Mouse (Mus musculus) gastrocnemius, postnatal 36 days (tissue): ENCODE results near the gene Gpr137. TPM values are rescaled to one million over a fixed set of nuclear protein-coding genes. Genes with fewer than 3 reads are reported as not detected.
A peak's percentile ranks its signal among the peaks of the same experiment; 100 is the strongest.

ENCODE experiments used
- DNase-seq, 2 experiments: peaks; one replicate each; pipeline ENCODE4 v3.0.0; 2022
- intact Hi-C: fragments of 180-260 bp; cut with DNase I; formaldehyde crosslinking; loops from one replicate; pipeline ENCODE4 v1.15.1; 2025
- total RNA-seq, 2 experiments: library from RNA; stranded (reverse); gene quantifications; 2 replicates each; pipeline ENCODE4 v1.2.3; 2021

Gpr137 gene
- total RNA-seq, 2 experiments from 2014 or later: 9.4 to 9.7 TPM

DNA sequence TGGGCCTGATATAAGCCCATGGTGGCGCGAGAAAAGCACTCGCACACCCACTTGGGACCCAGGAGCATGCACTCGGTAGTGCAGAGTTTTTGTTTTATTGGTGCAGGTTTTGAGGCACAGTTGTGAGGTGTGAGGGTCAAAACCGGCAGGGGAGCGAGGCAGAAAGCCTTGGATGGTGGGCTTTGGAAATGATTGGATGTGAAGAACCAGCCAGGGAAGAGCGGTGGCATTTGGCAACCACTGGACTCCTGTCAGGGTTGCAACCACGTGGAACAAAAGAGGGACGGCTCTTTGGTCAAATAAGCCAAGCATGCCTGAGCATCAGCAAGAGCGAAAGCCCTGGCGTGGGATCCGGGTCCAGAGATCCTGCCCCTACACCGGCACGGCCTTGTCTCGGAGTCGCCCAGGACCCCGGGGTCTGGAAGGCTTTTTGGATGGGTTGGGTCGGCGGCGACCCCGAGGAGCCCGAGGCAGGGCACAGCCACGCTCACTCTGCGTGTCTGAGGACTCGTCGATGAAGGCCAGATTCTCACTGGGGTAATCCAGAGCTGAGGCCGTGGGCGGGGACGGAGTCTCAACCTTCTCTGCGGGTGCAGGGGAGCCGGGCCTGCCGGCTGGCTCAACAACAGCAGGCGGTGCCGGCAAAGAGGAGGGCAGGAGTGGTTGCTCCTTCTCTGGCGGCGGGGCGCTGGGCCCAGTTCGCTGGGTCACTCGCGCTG lies 16.5 kb downstream of the Gpr137 start:
- DNase-seq: no peak
- intact Hi-C loops: loop anchor here (2.0 kb wide), 1 partner anchor 43 kb away; no protein-coding TSS in a partner anchor

DNA sequence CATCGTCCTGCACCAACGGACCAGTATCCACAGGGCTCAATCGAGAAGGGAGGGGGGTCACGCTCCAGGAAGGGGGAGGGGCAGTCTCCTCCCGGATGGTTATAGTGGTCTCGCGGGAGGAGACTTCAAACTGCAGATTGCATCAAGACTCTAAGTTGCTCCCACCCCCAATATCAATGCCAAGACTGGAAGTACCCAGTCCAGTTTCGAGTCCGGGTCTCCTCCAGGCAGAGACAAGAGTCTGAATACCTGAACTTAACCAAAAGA lies 17.0 kb downstream of the Gpr137 start, which contains the start of gene Catsperz:
TSS of gene Catsperz (minus strand) at position 74 of the 267 bp plus-strand sequence.
- intact Hi-C loops: loop anchor here (2.0 kb wide), 1 partner anchor 44 kb away; no protein-coding TSS in a partner anchor
- DNase-seq: no peak

DNA sequence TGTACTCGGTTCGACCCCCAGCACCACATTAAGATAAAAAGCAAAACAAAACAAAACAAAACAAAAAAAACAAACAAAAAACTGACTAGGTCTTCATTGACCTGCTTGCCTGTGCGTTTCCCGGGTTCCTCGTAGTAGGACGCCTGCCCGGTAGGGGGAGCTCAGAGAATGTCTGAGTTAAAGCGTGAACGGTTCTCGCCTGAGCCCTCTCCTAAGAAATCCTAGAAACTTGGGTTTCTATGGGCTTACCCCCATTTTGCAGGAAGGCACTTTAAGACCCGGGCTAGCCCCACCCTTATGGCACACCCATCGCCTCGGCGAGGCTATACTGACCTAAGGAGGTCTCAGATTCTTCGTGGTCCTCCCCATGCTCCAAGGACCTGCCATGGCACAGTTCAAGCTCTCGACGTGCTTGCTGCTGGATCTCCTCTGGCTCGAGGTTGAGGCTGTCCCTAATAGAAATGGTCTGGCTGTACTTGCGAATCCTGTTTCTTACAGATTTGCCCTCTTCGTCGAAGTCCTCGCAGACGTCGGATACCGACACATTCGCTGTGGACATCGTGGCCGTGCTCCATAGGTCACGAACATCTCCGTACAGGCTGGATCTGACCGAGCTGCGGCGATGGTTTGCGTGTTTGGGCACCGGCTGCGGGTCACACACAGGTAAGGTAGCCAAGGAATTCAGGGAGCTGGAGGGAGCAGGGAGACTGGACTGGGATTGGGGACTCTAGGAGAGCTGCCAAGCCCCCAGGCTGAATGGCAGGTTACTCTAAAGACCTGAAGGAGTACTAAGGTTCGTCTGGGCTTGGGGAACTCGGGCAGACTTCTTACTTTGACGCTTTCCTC lies 17.6 kb downstream of the Gpr137 start:
- intact Hi-C loops: loop anchor here (2.0 kb wide), 1 partner anchor 44 kb away; no protein-coding TSS in a partner anchor
- DNase-seq: peak; percentile 79 to 83

DNA sequence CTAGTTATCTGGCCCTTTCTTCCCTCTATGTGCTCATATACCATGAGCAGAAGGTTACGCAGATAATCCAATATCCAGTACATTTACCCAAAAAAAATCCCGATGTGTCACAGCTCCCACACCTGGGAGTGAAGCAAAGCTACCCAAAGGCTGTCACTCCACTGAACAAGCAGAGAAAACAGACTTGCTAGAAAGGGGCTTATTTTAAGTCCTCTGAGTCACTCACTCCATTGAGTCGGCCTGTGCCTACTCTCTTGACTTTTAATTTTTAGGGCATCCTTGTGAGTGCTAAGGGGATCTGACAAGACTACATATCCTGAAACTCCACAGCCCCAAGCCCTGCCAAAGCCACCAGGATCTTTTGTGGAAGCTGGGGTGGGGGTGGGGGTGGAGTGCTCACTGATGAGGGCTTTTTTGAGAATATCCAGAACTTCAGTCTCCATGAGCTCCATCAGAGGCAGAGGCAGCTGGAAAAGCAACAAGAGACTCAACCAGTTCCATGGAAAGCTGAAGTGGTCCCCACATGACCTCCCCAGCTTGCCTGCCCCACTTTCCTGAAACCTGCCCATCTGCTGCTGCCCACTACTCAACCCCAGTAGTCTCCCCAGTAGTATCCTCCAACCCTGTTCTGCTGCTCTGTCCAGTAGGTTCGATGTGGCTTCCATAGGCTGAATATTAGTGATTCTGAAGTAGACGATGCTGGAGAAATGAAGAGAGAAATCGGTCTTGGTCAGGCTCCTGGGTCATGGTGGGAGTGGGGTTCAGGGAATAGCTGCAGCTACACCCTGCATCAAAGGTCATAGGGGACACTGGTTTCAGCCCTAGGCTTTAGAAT lies 19.2 kb downstream of the Gpr137 start:
- no peak for DNase-seq
- intact Hi-C loops: no loop called here

DNA sequence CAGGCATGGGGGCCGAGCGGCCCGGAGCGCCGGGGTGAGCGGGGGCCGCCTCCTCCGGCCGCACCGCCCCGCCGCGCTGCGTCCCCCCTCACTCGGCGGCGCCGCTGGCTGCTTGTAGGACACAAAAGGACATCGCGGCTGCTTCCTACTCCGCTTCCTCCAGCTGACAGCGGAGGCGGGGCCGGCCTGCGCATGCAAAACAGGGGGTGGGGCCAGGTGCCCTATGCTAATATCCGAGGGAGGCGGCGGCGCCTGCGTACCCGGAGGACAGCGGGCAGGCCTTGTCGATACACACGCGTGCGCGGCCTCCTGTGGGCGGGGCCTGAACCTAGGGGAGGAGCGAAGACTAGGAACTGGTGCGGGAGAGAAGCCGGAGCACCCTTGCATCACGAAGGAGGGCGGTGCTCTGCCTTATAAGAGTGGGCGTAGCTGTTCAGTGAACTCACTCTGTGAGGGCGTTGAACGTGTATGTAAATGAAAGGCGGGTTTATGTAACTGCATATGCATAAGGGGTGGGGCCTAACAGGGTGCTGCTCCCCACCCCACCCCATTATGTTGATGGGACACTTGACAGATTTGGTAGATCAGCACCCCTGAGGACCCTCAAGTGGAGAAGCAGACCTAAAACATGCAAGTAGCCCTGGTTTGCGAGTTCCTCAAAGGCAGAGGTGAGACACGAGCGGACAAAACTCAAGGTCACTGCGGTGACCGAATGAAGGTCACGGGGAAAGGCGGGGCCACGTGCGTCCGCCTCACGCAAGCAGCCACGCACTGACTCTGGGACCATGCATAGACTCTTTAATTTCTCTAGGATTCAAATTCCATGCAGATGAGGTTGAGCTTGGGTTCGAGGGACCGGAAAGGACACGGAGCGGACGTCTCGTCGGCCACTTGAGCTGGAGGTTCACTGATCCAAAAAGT lies 20.4 kb downstream of the Gpr137 start, which contains the start of gene Esrra:
TSS of gene Esrra (minus strand) at position 167 of the 921 bp plus-strand sequence.
- intact Hi-C loops: no loop called here
- peak; percentile 100 for DNase-seq

DNA sequence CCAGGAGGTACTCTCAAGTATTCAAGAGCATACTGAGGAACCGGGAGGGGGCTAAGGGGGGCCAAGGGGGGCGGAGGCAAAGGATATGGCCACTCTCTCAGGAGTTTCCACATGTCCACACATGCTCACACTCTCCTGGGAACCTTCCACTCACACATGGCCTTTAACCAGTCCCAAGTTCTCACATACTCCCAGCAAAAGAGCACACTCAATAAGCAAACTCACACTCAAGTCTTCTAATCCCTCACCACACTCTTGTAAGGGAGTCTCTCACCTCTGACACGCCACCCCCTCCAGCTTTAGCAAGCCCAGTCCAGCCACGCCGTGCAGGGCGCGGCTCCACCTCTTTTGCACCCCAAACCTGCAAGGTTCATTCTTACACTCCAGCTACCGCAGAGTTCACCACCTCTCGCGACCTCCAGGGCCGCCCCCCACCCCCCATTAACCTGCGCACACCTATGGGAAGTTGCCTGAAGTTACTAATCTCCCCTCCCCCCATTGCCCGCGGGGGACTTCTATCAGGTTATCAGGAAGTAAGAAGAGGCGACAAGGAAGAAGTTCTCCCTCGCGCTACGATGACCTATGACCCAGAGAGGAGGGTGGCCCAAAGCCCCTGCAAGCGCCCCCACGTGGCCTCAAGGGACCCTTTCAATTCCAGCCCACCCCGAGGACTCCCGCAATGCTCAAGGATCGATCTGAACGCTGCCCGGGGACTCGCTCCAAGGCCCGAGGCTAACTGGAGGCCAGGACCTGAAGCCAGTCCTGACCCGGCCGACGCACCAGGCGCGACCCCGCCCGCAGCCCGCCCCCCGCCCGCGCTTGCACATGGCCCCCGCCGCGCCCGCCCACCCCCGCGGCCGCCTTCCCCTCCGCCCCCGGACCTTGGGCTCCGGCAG lies 21.3 kb downstream of the Gpr137 start:
- intact Hi-C loops: no loop called here
- DNase-seq: peak in 1 of 2 experiments; percentile 49

DNA sequence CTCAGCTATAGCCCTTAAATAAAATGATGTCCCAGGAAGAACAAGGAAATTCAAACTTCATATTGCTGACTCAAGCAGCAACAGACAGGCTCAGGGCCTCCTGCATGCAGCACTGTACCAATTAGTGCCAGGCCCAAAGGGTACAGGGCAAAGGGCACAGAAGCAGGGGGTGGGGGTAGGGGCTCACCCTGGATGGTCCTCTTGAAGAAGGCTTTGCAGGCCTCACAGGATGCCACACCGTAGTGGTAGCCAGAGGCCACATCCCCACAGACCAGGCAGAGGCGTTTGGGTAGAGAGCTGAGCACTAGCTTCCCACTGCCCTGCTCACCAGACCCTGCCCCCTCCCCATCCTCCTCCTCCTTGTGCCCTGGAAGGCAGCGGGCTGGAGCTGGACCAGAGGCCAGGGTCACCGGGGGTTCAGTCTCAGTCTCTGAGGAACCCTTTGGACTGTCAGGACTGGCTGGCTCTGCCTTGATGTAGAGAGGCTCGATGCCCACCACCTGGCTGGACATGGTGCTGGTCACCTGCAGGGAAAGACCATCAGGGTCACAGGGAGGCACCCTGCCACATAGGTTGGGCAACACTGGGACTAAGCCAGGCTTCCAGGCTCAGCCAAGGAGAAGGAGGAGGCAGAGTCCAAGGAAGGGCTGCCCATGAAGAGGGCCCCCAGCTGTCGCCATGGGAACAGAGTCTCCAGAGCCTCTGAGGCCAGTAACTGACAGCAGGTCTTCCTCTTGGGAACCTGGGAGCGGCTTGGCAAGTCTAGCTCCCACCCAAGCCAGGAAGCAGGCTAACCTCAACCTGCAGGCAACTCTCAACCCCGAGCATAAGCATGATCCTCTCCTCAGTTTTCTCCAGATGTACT lies 22.2 kb downstream of the Gpr137 start:
- intact Hi-C loops: no loop called here
- no peak for DNase-seq

DNA sequence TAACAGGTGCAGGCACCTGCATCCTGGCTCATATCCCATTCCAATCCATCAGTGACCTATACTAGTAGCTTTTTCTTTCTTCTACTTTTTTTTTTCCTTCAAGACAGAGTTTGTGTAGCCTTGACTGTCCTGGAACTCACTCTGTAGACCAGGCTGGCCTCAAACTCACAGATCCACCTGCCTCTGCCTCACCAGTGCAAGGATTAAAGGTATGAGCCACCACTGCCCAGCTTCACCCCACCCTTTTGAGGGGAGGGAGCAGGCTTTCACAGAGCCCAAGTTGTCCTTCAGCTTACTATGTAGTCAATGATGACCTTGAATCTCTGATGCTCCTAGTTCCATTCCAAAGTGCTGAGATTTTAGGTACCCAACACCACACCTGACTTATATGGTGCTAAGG lies 22.8 kb downstream of the Gpr137 start:
- DNase-seq: no peak
- intact Hi-C loops: no loop called here

DNA sequence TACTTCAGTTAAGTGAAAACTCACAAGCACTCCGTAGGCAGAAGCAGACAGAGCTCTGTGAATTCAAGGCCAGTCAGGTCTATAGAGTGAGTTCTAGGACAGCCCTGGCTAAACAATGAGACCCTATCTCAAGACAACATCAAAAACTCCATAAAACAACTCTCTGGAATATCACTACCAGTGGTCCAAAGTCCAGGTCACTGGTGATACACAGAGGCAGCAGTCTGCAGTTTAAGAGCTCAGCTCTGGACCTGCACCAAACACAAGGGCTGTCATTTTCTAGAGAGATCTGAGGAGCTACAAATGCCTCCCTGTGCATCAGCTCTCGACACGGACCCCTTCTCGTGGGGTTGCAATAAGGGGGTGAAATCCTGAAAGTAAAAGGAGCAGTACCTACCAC lies 24.0 kb downstream of the Gpr137 start:
- intact Hi-C loops: no loop called here
- DNase-seq: no peak

DNA sequence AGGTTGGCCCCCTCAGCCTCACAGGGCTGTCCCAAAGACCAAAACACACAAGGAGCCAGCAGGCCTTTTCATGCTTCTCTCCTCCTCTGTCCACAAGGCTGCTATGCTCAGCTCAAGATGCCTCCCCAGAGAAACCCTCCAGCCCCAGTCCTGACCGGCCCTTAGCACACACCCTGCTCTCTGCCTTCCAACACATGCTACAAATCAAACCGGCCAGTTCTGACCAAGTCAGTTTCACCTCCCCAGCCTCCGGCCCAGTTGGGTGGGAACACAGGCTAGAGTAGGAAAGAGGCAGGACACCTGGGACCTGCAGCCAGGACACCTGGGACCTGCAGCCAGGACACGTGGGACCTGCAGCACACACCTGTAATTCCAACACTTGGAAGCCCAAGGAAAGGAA lies 25.8 kb downstream of the Gpr137 start:
- no peak for DNase-seq
- intact Hi-C loops: no loop called here

DNA sequence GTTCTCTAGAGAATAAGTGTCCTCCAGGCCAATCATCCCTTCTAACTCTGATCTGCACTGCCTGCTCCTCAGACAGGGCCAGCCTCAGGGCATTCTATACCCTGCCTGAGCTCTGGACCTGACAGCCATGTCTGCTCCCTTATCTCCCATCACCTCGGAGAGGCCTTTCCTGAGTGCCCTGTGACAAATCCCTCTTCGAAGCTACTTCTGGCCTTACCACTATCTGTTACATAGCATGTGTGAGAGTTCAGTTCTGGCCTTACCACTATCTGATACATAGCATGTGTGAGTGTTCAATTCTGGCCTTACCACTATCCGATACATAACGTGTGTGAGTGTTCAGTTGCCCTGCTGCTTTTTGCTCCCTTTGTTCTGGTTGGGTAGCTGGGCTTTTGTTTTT lies 27.0 kb downstream of the Gpr137 start:
- intact Hi-C loops: no loop called here
- DNase-seq: no peak

DNA sequence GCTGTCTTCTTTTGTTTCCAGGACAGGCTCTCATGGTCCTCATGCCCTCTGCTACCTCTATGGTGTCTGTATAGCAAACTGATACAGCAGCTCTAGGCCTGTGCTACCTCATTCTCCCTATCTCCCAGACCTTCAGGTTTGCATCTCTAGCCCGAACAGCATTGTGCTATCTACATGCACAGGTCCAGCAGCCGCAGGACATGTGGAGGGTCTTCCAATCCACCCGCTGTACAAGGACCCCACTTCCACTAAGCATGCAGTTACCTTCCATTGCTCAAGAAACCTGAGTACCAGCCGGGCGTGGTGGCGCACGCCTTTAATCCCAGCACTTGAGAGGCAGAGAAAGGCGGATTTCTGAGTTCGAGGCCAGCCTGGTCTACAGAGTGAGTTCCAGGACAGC lies 27.7 kb downstream of the Gpr137 start:
- intact Hi-C loops: no loop called here
- no peak for DNase-seq

DNA sequence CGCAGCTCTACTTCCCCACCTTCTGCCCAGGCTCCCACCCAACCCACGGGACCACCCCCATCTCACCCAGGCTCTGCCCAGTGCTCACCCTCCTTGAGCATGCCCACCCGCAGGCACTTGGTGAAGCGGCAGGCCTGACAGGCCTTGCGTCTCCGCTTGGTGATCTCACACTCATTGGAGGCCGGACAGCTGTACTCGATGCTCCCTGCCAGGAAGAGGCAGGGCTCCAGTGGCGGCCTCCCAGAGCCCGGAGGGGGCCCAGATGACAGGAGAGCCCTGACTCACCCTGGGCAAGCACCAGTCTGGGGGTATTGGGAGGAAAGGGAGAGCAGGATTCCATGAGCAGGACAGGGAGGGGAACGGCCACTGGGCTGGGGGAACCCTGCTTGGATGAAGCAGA lies 28.3 kb downstream of the Gpr137 start:
- intact Hi-C loops: no loop called here
- DNase-seq: peak in 1 of 2 experiments; percentile 29

DNA sequence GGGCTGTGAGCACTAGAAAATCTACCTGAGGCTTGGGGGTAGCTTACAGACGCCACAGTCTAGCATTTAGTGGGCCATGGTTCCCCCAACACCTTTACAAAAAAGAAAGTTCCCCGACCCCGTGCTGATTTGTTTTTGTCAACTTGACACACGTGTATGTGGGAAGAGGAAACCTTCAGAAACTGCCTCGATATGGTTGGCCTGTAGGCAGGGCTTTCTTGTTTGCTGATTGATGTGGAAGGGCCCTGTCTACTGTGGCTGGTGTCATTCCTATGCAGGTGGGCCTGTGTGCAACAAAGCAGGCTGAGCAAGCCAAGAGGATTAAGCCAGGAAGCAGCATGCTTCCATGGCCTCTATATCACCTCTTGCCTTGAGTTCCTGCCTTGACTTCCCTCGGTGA lies 29.2 kb downstream of the Gpr137 start:
- peak in 1 of 2 experiments; percentile 4 for DNase-seq
- intact Hi-C loops: no loop called here

DNA sequence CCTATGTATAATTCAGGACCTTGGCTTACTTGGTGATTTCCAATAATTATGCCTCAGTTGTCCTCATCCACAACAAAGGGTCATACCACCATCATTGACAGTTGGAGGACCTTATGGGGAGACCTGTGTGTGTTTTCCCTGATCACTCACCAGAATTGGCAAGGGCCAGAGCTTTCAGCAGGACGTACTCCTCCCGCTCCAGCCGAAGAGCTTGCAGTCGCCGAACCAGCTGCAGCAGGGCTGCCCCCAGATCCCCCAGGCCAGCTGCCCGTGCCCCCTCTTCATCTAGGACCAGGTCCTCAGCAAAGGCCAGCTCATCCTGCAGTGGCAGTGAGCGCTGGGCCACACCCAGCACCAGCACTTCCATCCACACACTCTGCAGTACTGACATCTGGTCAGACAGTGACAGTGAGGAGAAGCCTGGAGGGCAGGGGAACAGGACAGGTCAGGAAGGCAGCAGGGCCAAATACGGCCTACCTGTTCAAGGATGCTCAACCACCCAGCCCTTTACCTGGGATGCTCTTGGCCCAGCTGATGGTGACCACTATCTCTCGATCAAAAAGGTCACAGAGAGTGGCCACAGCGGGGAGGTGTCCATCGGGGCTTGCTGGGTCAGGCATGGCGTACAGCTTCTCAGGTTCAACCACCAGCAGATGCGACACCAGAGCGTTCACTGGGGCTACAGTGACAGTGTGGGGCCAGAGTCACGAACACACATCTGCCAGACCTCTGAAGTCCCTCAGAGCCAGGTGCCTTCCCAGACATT lies 29.9 kb downstream of the Gpr137 start:
- intact Hi-C loops: no loop called here
- peak in 1 of 2 experiments; percentile 13 for DNase-seq

DNA sequence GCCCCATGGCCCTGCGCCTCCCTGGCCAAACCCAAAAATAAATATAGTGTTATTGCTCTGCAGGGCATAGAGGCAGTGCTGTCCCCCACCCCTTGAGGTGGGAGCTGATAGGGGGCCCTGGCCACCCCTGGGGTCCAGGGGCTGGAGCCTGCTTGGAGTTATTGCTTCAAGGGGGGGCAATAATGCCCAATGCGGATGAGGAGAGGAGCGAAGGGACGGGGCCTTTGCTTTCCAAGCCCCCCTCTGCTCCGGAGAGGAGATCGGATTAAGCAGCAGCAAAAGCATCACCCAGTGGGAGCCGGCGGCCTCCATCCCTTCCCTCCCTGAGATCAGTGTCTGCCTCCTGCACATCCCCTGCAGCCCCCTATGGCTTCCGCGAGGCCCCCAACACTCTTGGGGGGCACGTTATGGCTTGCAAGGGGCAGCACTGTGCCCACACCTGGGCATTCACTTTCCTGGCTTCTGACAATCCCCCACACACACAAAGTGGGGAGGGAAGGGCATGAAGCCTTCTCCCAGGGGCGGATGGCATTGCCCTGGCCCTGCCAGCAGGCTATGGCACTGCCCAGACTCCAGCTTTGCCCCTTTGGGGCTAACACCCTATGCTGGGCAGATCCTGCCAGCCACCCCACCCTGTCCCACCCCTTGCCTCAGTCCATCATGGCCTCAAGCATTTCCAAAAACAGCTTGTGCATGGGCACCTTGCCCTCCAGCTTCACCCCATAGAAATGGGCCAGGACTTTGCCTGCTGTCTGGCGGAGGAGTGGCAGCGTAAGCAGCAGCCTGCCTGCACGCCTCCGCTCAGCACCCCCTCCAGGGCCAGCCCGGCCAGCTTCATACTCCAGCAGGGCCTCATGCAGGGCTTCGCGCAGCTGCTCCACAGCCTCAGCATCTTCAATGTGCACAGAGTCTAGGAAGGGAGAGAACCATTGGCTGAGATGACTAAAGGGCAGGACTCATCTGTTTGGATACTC lies 30.9 kb downstream of the Gpr137 start:
- no peak for DNase-seq
- intact Hi-C loops: no loop called here
